Mouse (Mus musculus) megakaryocyte, adult 5-6 weeks (primary cell): ENCODE measurements around the gene Il21r. TPM values are rescaled to one million over a fixed set of nuclear protein-coding genes. Genes with fewer than 3 reads are reported as not detected.

Source experiments
- ATAC-seq: 2 replicates; pipeline ENCODE4 v1.8.0; 2016; ENCODE audit warnings: mild to moderate bottlenecking, inconsistent platforms; ENCODE audit not compliant: poor library complexity, severe bottlenecking
- total RNA-seq, 2 experiments: library from RNA; stranded (forward) in 1 of 2; stranded (reverse) in 1 of 2; fragments of 153-499, 151-499 nt in 1 of 2; fragments of 221-1000, 200-1000 nt in 1 of 2; gene quantifications; 2 replicates each; pipeline versions ENCODE4 v1.2.3 to v1.2.4; 2015 to 2017

Il21r gene
- total RNA-seq (2015), result 0.62 and 0.83 TPM in 2 replicates
- total RNA-seq (2017), result 1.8 and 2.2 TPM in 2 replicates

GRCm38 (mm10) chr7:125603185-125603631 is at the start of gene Il21r:
Gene Il21r, plus strand, starts transcription at chr7:125603429.
- ATAC-seq, result peak; percentile 64

- ATAC-seq, result no peak
Measured at GRCm38 (mm10) chr7:125553653-125554428, 49.4 kb upstream of the Il21r start.

GRCm38 (mm10) chr7:125554456-125555114 is 48.6 kb upstream of the Il21r start:
- ATAC-seq, result no peak

GRCm38 (mm10) chr7:125555351-125555872 is 47.8 kb upstream of the Il21r start:
- peak; percentile 58 for ATAC-seq

- ATAC-seq, result no peak
Measured at GRCm38 (mm10) chr7:125556096-125556495, 47.1 kb upstream of the Il21r start.

GRCm38 (mm10) chr7:125556865-125557264 is 46.4 kb upstream of the Il21r start:
- no peak for ATAC-seq

- no peak for ATAC-seq
Measured at GRCm38 (mm10) chr7:125558401-125558945, 44.8 kb upstream of the Il21r start.

GRCm38 (mm10) chr7:125558997-125559396 is 44.2 kb upstream of the Il21r start:
- ATAC-seq, result no peak

- ATAC-seq, result no peak
Measured at GRCm38 (mm10) chr7:125559537-125559936, 43.7 kb upstream of the Il21r start.

GRCm38 (mm10) chr7:125560146-125560785 is 43.0 kb upstream of the Il21r start:
- peak; percentile 4; the same call in 1 of the 2 replicates for ATAC-seq

GRCm38 (mm10) chr7:125561085-125561690 is 42.0 kb upstream of the Il21r start:
- ATAC-seq, result peak; percentile 82

GRCm38 (mm10) chr7:125562413-125562812 is 40.8 kb upstream of the Il21r start:
- no peak for ATAC-seq

- no peak for ATAC-seq
Measured at GRCm38 (mm10) chr7:125563093-125563492, 40.1 kb upstream of the Il21r start.

GRCm38 (mm10) chr7:125564316-125565024 is 38.8 kb upstream of the Il21r start:
- ATAC-seq, result no peak

- no peak for ATAC-seq
Measured at GRCm38 (mm10) chr7:125565516-125566285, 37.5 kb upstream of the Il21r start.

GRCm38 (mm10) chr7:125566420-125566819 is 36.8 kb upstream of the Il21r start:
- no peak for ATAC-seq

GRCm38 (mm10) chr7:125568888-125569287 is 34.3 kb upstream of the Il21r start:
- no peak for ATAC-seq

GRCm38 (mm10) chr7:125571891-125572290 is 31.3 kb upstream of the Il21r start:
- ATAC-seq, result no peak

- ATAC-seq, result no peak
Measured at GRCm38 (mm10) chr7:125572737-125573136, 30.5 kb upstream of the Il21r start.
